Mouse (Mus musculus) lung, postnatal 0 days (tissue): ENCODE results near the gene Gm20388. TPM values are rescaled to one million over a fixed set of nuclear protein-coding genes. Genes with fewer than 3 reads are reported as not detected.

Experiments used
- ATAC-seq: fragments of 200-750 bp; cut with Nextera tagmentation; 2 replicates; pipeline ENCODE4 v1.8.0; 2017; ENCODE audit warnings: moderate library complexity
- DNase-seq: peaks from one replicate; pipeline ENCODE4 v3.0.0-alpha.2; 2016; ENCODE audit warnings: low spot score
- H3K27ac ChIP-seq: fragments of 300-500 bp; sonication (generic); 2 replicates; pipeline ENCODE4 v1.5.1; 2014; ENCODE audit warnings: antibody characterized with exemption, mild to moderate bottlenecking, low read length, mixed read lengths
- H3K27me3 ChIP-seq: fragments of 300-500 bp; sonication (generic); replicated peaks from 2 replicates; pipeline ENCODE4 v1.6.1; 2014; ENCODE audit warnings: low read length, mixed read lengths; ENCODE audit not compliant: insufficient read depth
- H3K36me3 ChIP-seq: fragments of 300-500 bp; sonication (generic); 2 replicates; pipeline ENCODE4 v1.6.1; 2014; ENCODE audit warnings: low read length, mixed read lengths; ENCODE audit not compliant: insufficient read depth
- H3K4me1 ChIP-seq: fragments of 300-500 bp; sonication (generic); 2 replicates; pipeline ENCODE4 v1.6.1; 2014; ENCODE audit warnings: antibody characterized with exemption, low read depth, low read length, mixed read lengths; ENCODE audit not compliant: insufficient read depth
- H3K4me2 ChIP-seq: fragments of 300-500 bp; sonication (generic); replicated peaks from 2 replicates; pipeline ENCODE4 v1.6.1; 2014; ENCODE audit warnings: low read depth, mild to moderate bottlenecking, low read length, moderate library complexity, mixed read lengths
- H3K4me3 ChIP-seq: fragments of 300-500 bp; sonication (generic); 2 replicates; pipeline ENCODE4 v1.5.1; 2014; ENCODE audit warnings: low read depth, low read length
- H3K9ac ChIP-seq: fragments of 300-500 bp; sonication (generic); replicated peaks from 2 replicates; pipeline ENCODE4 v1.6.1; 2014; ENCODE audit warnings: low read depth, mild to moderate bottlenecking
- H3K9me3 ChIP-seq: fragments of 300-500 bp; sonication (generic); 2 replicates; pipeline ENCODE4 v1.6.1; 2016; ENCODE audit warnings: low read length, mixed read lengths
- CTCF ChIP-seq: IDR thresholded peaks from 2 replicates; pipeline ENCODE4 v1.5.1; 2016; ENCODE audit warnings: antibody characterized with exemption, mild to moderate bottlenecking
- EP300 ChIP-seq: IDR thresholded peaks from 2 replicates; pipeline ENCODE4 v1.6.1; 2016; ENCODE audit warnings: antibody characterized with exemption, mild to moderate bottlenecking, control low read depth
- WGBS: fragments of 180-500 bp; shearing (Covaris S2); extraction: QIAGEN DNeasy Blood & Tissue Kit; methylation state at CpG from one replicate; pipeline ENCODE4 v1.1.7; 2014; 5-methylcytosine and 5-hydroxymethylcytosine counted together
- polyA plus RNA-seq: library from polyadenylated mRNA; unstranded; fragments of >200 nt; fragmentation: Nextera tagmentation; extraction: Ambion mirVana; gene quantifications from 2 replicates; pipeline ENCODE4 v1.2.1, GENCODE M21; 2015

Gene Gm20388
- polyA plus RNA-seq, 1 experiment from 2014 or later = not detected

DNA sequence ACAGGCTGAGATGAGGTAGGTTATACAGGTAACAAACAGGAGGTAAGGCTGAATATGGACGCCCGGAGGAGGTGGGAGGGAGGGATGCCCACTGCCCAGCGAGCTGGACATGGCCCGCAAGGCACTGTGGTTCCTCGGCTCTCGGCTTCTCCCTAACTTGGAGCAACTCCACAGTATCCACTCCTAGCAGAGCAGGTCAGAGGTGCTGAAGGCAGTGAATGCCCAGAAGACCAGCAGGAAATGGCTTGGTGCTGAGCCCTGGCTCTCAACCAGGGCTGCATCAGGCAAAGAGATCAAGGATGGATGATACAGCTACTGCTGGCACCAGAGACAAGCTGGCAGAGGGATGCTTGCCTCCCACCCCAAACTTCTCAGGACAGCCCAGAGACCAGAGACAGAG, 2613.9 kb downstream of the Gm20388 start:
- no peak overlapping the region for H3K9ac ChIP-seq
- no peaks in the 10 kb centered on the region for H3K27me3 ChIP-seq
- no peaks in the 10 kb centered on the region for H3K36me3 ChIP-seq
- no peak overlapping the region for H3K4me2 ChIP-seq
- ATAC-seq (no peak), DNase-seq (peak; percentile 4)
- no peaks in the 10 kb centered on the region for H3K9me3 ChIP-seq
- TF ChIP-seq EP300 (no peak), CTCF (no peak)
- H3K4me1 ChIP-seq = peaks cover 50% of the 10 kb centered on the region
- peak overlapping the region; percentile 81; the same call in 1 of the 2 replicates for H3K27ac ChIP-seq
- 51% methylated on average over 6 of the region's 6 CpGs for WGBS
- H3K4me3 ChIP-seq = no peak overlapping the region

DNA sequence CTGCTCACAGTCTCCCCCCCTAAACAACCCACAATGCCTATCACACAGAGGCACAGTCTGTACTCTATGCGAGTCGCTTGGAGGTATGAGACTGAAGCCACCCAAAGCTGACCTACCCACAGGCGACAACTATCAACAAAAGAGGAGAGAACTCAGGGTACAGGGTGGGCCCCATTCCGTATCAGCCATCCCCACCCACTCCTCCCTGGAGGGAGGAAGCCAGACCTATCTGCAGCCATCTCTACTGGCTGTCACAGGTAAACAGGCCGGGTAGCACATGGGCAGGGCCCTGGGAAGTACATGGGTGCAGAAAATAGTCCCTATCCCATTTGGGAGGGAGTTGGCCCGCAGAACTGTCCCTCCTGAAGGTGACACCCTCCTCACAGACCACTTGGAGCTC, 2614.4 kb downstream of the Gm20388 start:
- H3K4me1 ChIP-seq = peaks cover 46% of the 10 kb centered on the region
- H3K27me3 ChIP-seq = no peaks in the 10 kb centered on the region
- no peaks in the 10 kb centered on the region for H3K9me3 ChIP-seq
- no peak overlapping the region for H3K9ac ChIP-seq
- H3K27ac ChIP-seq = peak overlapping the region; percentile 90; the same call in 1 of the 2 replicates
- H3K36me3 ChIP-seq = no peaks in the 10 kb centered on the region
- TF ChIP-seq CTCF (no peak), EP300 (peak; percentile 41; the same call in 1 of the 2 replicates)
- no peak for ATAC-seq
- DNase-seq = no peak
- H3K4me3 ChIP-seq = no peak overlapping the region
- no peak overlapping the region for H3K4me2 ChIP-seq
- 65% methylated on average over 6 of the region's 6 CpGs for WGBS

DNA sequence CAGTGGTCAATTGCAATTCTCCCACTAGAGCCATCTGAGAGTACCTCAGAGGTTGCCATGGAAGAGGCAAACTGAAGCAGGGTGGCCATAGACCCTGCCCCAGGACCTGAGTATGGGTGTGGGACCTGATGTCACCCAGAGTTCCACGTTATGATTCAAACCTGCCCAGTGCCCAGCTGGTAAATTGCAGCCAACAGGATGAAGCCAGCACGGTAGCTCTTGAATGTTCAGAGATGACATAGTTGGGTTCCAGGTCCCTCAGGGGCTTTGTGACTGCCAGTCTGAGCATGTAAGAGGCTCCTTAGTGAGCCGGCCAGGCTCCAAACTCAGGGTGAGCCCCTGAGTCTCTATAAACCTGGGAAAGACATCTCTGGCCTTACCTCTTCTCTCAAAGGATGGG, 2615.4 kb downstream of the Gm20388 start:
- peak; percentile 53 for ATAC-seq
- no peak overlapping the region for H3K4me2 ChIP-seq
- H3K27me3 ChIP-seq = no peaks in the 10 kb centered on the region
- peak; percentile 64 for DNase-seq
- WGBS = 33% methylated on average over 3 of the region's 3 CpGs
- TF ChIP-seq CTCF (no peak), EP300 (no peak)
- no peak overlapping the region for H3K9ac ChIP-seq
- H3K4me3 ChIP-seq = no peak overlapping the region
- peaks cover 47% of the 10 kb centered on the region for H3K4me1 ChIP-seq
- H3K9me3 ChIP-seq = no peaks in the 10 kb centered on the region
- H3K27ac ChIP-seq = peak overlapping the region; percentile 90
- H3K36me3 ChIP-seq = no peaks in the 10 kb centered on the region

GRCm38 (mm10) chr8:122526526-122527170, 2616.0 kb downstream of the Gm20388 start:
- H3K4me2 ChIP-seq = no peak overlapping the region
- WGBS = 33% methylated on average over 7 of the region's 7 CpGs

DNA sequence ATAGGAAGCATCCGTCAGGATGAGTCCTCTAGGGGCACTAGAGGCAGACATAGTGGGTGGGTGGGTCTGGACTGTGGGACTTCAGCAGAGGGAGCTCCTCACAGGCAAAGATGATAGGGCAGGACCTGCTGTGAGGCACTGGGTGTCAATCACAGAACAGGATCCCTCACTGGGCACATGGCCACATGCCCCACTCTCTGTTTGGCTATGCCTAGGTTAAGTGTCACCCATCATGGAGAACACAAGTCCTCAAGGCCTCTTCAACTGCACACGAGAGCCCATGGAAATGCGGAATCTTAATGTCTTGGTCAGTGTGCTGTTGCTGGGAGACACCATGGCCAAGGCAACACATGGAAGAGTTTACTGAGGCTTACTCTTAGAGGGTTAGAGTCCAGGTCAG, 2617.3 kb downstream of the Gm20388 start:
- Histone ChIP-seq H3K27me3 (no peaks in the 10 kb centered on the region), H3K27ac (peak overlapping the region; percentile 90), H3K4me2 (no peak overlapping the region), H3K4me3 (no peak overlapping the region), H3K36me3 (no peaks in the 10 kb centered on the region), H3K4me1 (peaks cover 57% of the 10 kb centered on the region), H3K9me3 (no peaks in the 10 kb centered on the region), H3K9ac (no peak overlapping the region)
- DNase-seq (peak; percentile 45), ATAC-seq (no peak)
- TF ChIP-seq EP300 (no peak), CTCF (peak; percentile 18; the same call in 1 of the 2 replicates)
- 87% methylated on average over 3 of the region's 3 CpGs for WGBS

More at GRCm38 (mm10) chr8:122526526-122527170, 2616.0 kb downstream of the Gm20388 start:
- Histone ChIP-seq H3K4me1 (peaks cover 53% of the 10 kb centered on the region), H3K27ac (peak overlapping the region; percentile 90), H3K9me3 (no peaks in the 10 kb centered on the region), H3K4me3 (no peak overlapping the region), H3K36me3 (no peaks in the 10 kb centered on the region), H3K9ac (no peak overlapping the region), H3K27me3 (no peaks in the 10 kb centered on the region)
- DNase-seq (peak; percentile 90), ATAC-seq (peak; percentile 82)
- peak; percentile 75; the same call in 1 of the 2 replicates for TF ChIP-seq EP300
- no peak for TF ChIP-seq CTCF

DNA sequence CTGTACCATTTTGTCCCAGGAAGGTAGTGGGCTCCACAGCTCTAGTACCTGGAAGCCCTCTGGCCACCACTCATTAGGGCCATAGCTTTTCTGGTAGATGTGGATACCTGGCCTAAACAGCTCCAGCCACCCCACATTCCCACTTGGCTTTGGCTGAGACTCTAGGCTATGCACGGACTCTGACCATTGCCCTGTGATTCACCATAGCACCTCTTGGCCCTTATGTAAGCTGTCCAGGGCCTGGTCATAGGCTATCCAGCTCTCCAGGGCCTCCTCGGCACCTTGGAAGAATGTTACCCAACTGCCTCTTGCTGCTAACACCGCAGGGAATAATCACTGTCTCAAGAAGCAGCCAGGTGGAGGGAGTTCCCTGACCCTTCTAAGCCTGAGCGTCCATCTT, 2618.5 kb downstream of the Gm20388 start:
- peaks cover 45% of the 10 kb centered on the region for H3K4me1 ChIP-seq
- WGBS = 77% methylated on average over 4 of the region's 4 CpGs
- no peak overlapping the region for H3K27ac ChIP-seq
- no peaks in the 10 kb centered on the region for H3K9me3 ChIP-seq
- no peaks in the 10 kb centered on the region for H3K27me3 ChIP-seq
- DNase-seq (peak; percentile 6), ATAC-seq (no peak)
- no peaks in the 10 kb centered on the region for H3K36me3 ChIP-seq
- no peak overlapping the region for H3K9ac ChIP-seq
- no peak overlapping the region for H3K4me3 ChIP-seq
- no peak overlapping the region for H3K4me2 ChIP-seq
- TF ChIP-seq EP300 = no peak
- no peak for TF ChIP-seq CTCF

- ATAC-seq = peak; percentile 20; the same call in 1 of the 2 replicates
- Histone ChIP-seq H3K9me3 (no peaks in the 10 kb centered on the region), H3K9ac (no peak overlapping the region), H3K4me1 (peaks cover 23% of the 10 kb centered on the region), H3K4me3 (no peak overlapping the region), H3K36me3 (no peaks in the 10 kb centered on the region), H3K4me2 (no peak overlapping the region), H3K27ac (peak overlapping the region; percentile 77), H3K27me3 (no peaks in the 10 kb centered on the region)
- peak; percentile 64 for DNase-seq
- 55% methylated on average over 8 of the region's 8 CpGs for WGBS
- TF ChIP-seq EP300 (peak; percentile 65; the same call in 1 of the 2 replicates), CTCF (no peak)
These were observed 2620.7 kb downstream of the Gm20388 start for GRCm38 (mm10) chr8:122531312-122531711.
